Mouse (Mus musculus) myocyte (in vitro differentiated cells): Measurements from ENCODE around the gene Arl13b. TPM values are rescaled to one million over a fixed set of nuclear protein-coding genes. Genes with fewer than 3 reads are reported as not detected.

Experiments
- H3K27me3 ChIP-seq: one replicate; pipeline ENCODE4 v1.6.1; 2011; ENCODE audit not compliant: control insufficient read depth, insufficient read depth, insufficient read length
- H3K36me3 ChIP-seq: one replicate; pipeline ENCODE4 v1.6.1; 2011; ENCODE audit not compliant: control insufficient read depth, insufficient read depth
- H3K4me2 ChIP-seq: one replicate; pipeline ENCODE4 v1.6.1; 2011; ENCODE audit warnings: low read depth, control low read depth
- H3K4me3 ChIP-seq: one replicate; pipeline ENCODE4 v1.5.1; 2011; ENCODE audit warnings: mild to moderate bottlenecking, control low read depth, moderate library complexity
- H3K79me2 ChIP-seq: one replicate; pipeline ENCODE4 v1.6.1; 2011; ENCODE audit not compliant: control insufficient read depth, insufficient read depth
- H3ac ChIP-seq: one replicate; pipeline ENCODE4 v1.6.1; 2011; ENCODE audit not compliant: control insufficient read depth, insufficient read length
- CEBPB ChIP-seq: IDR thresholded peaks from 2 replicates; pipeline ENCODE4 v1.6.1; 2011; ENCODE audit warnings: mild to moderate bottlenecking, moderate library complexity; ENCODE audit not compliant: poor library complexity, insufficient read depth, severe bottlenecking
- E2F4 ChIP-seq: IDR thresholded peaks from one replicate; pipeline ENCODE4 v1.6.1; 2011; ENCODE audit warnings: mild to moderate bottlenecking, control low read depth, moderate library complexity; ENCODE audit not compliant: insufficient read depth
- MAX ChIP-seq: IDR thresholded peaks from one replicate; pipeline ENCODE4 v1.6.1; 2011; ENCODE audit warnings: low read depth, mild to moderate bottlenecking, control low read depth
- MYOD1 ChIP-seq, 3 experiments: IDR thresholded peaks; one replicate each; pipeline ENCODE4 v1.6.1; 2011; ENCODE audit warnings: control low read depth in 2 of 3, low read depth in 2 of 3, mild to moderate bottlenecking in 2 of 3, moderate library complexity in 1 of 3; ENCODE audit not compliant: insufficient read length in 2 of 3, control insufficient read depth in 1 of 3
- MYOG ChIP-seq, 3 experiments: IDR thresholded peaks; one replicate each; pipeline ENCODE4 v1.6.1; 2011; ENCODE audit warnings: control low read depth in 2 of 3, low read depth in 2 of 3, mild to moderate bottlenecking in 2 of 3; ENCODE audit not compliant: insufficient read length in 2 of 3, control insufficient read depth in 1 of 3, insufficient read depth in 1 of 3
- POLR2A ChIP-seq: IDR thresholded peaks from one replicate; pipeline ENCODE4 v1.6.1; 2011; ENCODE audit warnings: low read depth, mild to moderate bottlenecking, control low read depth, moderate library complexity; ENCODE audit not compliant: insufficient read length
- POLR2AphosphoS2 ChIP-seq: IDR thresholded peaks from one replicate; pipeline ENCODE4 v1.6.1; 2011; ENCODE audit warnings: low read depth, control low read depth; ENCODE audit not compliant: insufficient read length
- REST ChIP-seq: IDR thresholded peaks from one replicate; pipeline ENCODE4 v1.6.1; 2011; ENCODE audit warnings: mild to moderate bottlenecking, control low read depth, moderate library complexity; ENCODE audit not compliant: insufficient read depth, insufficient read length
- SRF ChIP-seq: IDR thresholded peaks from one replicate; pipeline ENCODE4 v1.6.1; 2011; ENCODE audit warnings: low read depth; ENCODE audit not compliant: control insufficient read depth, insufficient read length
- TCF12 ChIP-seq: IDR thresholded peaks from one replicate; pipeline ENCODE4 v1.6.1; 2011; ENCODE audit warnings: mild to moderate bottlenecking, control low read depth; ENCODE audit not compliant: poor library complexity, insufficient read depth, severe bottlenecking
- TCF3 ChIP-seq: IDR thresholded peaks from one replicate; pipeline ENCODE4 v1.6.1; 2011; ENCODE audit warnings: low read depth, control low read depth; ENCODE audit not compliant: insufficient read length
- USF1 ChIP-seq: IDR thresholded peaks from one replicate; pipeline ENCODE4 v1.6.1; 2011; ENCODE audit warnings: low read depth, mild to moderate bottlenecking, control low read depth, moderate library complexity
- polyA plus RNA-seq: library from polyadenylated mRNA; unstranded; fragments of >200 nt; fragmentation: generic; extraction: Trizol; gene quantifications from one replicate; pipeline ENCODE4 v1.2.1, GENCODE M21; 2012; ENCODE audit warnings: missing spikeins

Arl13b gene
- polyA plus RNA-seq, 1 experiment: 5.3 TPM

DNA sequence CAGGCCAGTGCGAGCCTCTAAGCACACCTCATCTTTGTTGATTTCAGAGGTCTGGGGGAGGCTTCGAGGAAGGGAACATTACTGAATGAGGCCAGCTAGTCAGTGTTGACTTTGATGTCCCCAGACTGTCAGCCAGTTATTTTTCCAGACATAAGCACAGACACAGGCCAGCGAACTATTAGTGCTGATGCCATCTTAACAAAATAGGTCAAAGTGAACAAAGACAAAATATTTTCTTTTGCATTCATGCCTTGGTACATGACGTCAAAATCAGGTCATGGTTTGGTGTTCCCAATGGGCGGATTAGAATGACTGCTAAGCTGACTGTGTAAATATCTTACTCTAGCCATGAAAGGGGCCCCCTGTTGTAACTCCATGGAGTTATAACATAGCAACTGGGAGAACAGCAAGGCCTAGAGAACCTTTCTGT is 25.9 kb upstream of the Arl13b start:
- Histone ChIP-seq H3K36me3 (no peaks in the 10 kb centered on the region), H3K4me2 (no peak overlapping the region), H3ac (no peak overlapping the region), H3K79me2 (no peaks in the 10 kb centered on the region), H3K4me3 (no peak overlapping the region), H3K27me3 (no peaks in the 10 kb centered on the region)
- TF ChIP-seq POLR2A (no peak), TCF3 (no peak), CEBPB (no peak), REST (no peak), E2F4 (no peak), MYOG (IDR thresholded peaks at IDR 0.05; ENCODE audit: control insufficient read depth in 1 of 3, insufficient read depth in 1 of 3, insufficient read length in 2 of 3, low read depth in 2 of 3) (no peak)

DNA sequence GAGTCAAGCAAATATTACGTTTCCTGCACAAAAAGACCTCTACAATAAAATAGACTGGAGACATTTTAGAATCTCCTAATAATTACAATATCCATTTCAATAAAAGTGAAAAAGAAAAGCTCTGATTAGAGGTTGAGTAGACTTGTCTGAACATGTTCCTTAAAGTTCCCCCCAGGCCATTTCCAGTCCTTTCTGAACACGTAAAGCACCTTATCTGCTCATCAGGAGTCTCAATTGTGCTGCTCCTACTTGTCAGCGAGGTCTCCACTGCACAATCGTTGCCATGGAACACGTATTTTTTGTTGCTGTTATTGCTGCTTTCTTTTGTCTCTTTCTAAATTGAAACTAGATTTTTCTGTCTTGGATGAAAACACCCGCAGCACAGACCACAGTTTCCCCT is 14.6 kb upstream of the Arl13b start:
- no peaks in the 10 kb centered on the region for H3K27me3 ChIP-seq
- peak overlapping the region; percentile 39 for H3K4me2 ChIP-seq
- no peaks in the 10 kb centered on the region for H3K36me3 ChIP-seq
- H3ac ChIP-seq: no peak overlapping the region
- TF ChIP-seq USF1 (no peak), POLR2AphosphoS2 (no peak)
- no peaks in the 10 kb centered on the region for H3K79me2 ChIP-seq
- no peak overlapping the region for H3K4me3 ChIP-seq

DNA sequence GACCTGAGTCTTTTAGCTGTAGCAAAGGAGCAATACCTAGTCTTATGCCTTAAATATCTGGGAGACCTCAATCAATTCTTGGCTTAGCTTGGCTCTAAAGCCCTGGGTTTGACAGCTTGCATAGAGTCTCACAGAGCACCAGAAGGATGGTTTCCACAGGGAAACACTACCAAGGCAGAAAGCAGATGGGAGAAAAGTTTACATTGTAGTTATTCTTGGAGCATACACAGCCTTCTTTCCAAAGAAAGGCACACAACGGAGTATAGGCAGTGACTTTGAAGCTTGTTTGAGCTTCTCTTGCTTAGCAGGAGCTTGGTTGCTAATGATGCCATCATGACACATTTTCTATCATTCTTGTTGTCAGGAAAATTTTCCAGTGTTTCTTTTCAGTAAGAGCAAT is 13.3 kb upstream of the Arl13b start:
- no peaks in the 10 kb centered on the region for H3K36me3 ChIP-seq
- H3ac ChIP-seq: no peak overlapping the region
- H3K79me2 ChIP-seq: no peaks in the 10 kb centered on the region
- H3K4me2 ChIP-seq: no peak overlapping the region
- no peaks in the 10 kb centered on the region for H3K27me3 ChIP-seq
- TF ChIP-seq CEBPB (no peak), TCF3 (no peak), SRF (no peak), REST (no peak), POLR2AphosphoS2 (no peak), POLR2A (no peak), MYOD1 (IDR thresholded peaks at IDR 0.05; ENCODE audit: control insufficient read depth in 1 of 3, insufficient read length in 2 of 3, low read depth in 2 of 3) (no peak), USF1 (no peak), TCF12 (no peak), MYOG (IDR thresholded peaks at IDR 0.05; ENCODE audit: control insufficient read depth in 1 of 3, insufficient read depth in 1 of 3, insufficient read length in 2 of 3, low read depth in 2 of 3) (no peak), E2F4 (no peak)
- H3K4me3 ChIP-seq: no peak overlapping the region

DNA sequence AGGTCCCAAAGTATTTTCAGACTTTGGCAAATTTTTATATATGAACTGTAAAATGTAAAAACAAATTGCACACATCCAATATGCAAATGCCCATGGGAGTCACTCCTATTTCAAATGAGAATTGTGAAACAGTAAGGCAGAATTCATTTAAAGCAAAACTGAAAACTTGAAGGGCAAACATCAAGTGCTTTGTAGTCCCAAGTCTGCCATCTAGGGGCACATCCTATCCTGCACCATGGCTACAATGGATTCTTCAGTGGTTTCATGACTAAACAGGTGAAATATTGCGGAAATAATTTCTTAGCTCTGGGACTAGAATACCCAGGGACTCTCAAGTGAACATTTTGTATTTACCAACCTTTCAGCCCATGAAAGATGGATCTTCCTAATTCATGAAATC is 11.2 kb upstream of the Arl13b start:
- H3K36me3 ChIP-seq: no peaks in the 10 kb centered on the region
- H3K4me3 ChIP-seq: no peak overlapping the region
- TF ChIP-seq CEBPB (no peak), POLR2AphosphoS2 (no peak), MYOG (IDR thresholded peaks at IDR 0.05; ENCODE audit: control insufficient read depth in 1 of 3, insufficient read depth in 1 of 3, insufficient read length in 2 of 3, low read depth in 2 of 3) (no peak), REST (no peak), E2F4 (no peak), TCF12 (no peak), TCF3 (no peak), POLR2A (no peak), MYOD1 (IDR thresholded peaks at IDR 0.05; ENCODE audit: control insufficient read depth in 1 of 3, insufficient read length in 2 of 3, low read depth in 2 of 3) (no peak), SRF (no peak), USF1 (no peak), MAX (no peak)
- no peaks in the 10 kb centered on the region for H3K79me2 ChIP-seq
- no peaks in the 10 kb centered on the region for H3K27me3 ChIP-seq
- H3ac ChIP-seq: no peak overlapping the region
- no peak overlapping the region for H3K4me2 ChIP-seq

DNA sequence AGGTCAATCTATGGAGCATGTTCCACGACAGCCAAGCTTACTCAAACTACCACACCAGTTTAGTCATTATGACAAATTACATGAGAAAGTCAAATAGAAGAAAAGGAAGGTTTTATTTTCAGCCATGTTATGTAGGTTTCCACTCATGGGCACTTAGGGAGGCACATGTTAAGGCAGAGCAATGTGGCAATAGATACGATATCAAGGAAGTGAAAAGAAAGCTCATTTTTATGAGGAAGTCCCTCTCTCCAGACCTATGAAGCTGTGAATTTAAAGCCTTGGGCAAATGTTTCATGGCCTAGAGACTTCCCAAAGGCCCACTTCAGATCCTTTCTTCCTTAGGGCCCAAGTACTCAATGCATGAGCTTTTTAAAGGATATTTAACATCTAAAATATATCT is 10.7 kb upstream of the Arl13b start:
- H3K27me3 ChIP-seq: no peaks in the 10 kb centered on the region
- H3ac ChIP-seq: no peak overlapping the region
- TF ChIP-seq REST (no peak), POLR2A (no peak), SRF (no peak), E2F4 (no peak)
- H3K36me3 ChIP-seq: no peaks in the 10 kb centered on the region
- no peaks in the 10 kb centered on the region for H3K79me2 ChIP-seq
- H3K4me3 ChIP-seq: no peak overlapping the region
- H3K4me2 ChIP-seq: no peak overlapping the region

DNA sequence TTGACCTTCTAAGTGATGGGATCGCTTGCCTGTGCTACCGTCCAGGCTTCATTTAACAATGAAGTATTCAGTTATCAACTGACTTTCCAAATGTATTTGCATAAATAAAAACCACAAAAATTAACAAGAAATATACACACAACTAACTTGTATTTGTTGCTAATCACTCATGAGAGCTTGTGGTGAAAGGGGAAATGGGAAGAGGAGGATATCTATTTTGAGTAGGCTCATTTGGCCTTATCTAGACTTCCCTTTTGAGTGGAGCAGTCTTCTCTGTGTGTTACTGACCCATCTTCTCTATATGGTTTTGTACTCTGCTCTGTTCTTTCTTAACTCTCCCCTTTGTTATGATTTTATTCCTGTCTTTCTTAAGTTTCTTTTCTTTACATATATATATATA is 9.4 kb upstream of the Arl13b start:
- no peak overlapping the region for H3K4me2 ChIP-seq
- no peak overlapping the region for H3ac ChIP-seq
- H3K4me3 ChIP-seq: no peak overlapping the region
- no peaks in the 10 kb centered on the region for H3K36me3 ChIP-seq
- no peaks in the 10 kb centered on the region for H3K27me3 ChIP-seq
- TF ChIP-seq POLR2AphosphoS2: no peak
- TF ChIP-seq SRF: no peak
- TF ChIP-seq E2F4: no peak
- no peak for TF ChIP-seq REST
- no peak for TF ChIP-seq USF1
- TF ChIP-seq TCF12: no peak
- no peak for TF ChIP-seq MYOD1 (IDR thresholded peaks at IDR 0.05; ENCODE audit: control insufficient read depth in 1 of 3, insufficient read length in 2 of 3, low read depth in 2 of 3)
- TF ChIP-seq CEBPB: no peak
- TF ChIP-seq MAX: no peak
- no peak for TF ChIP-seq TCF3
- no peak for TF ChIP-seq POLR2A
- no peak for TF ChIP-seq MYOG (IDR thresholded peaks at IDR 0.05; ENCODE audit: control insufficient read depth in 1 of 3, insufficient read depth in 1 of 3, insufficient read length in 2 of 3, low read depth in 2 of 3)
- no peaks in the 10 kb centered on the region for H3K79me2 ChIP-seq
